Mouse (Mus musculus) left cerebral cortex, adult 2 months (tissue): ENCODE measurements around the gene Acbd4. TPM values are rescaled to one million over a fixed set of nuclear protein-coding genes. Genes with fewer than 3 reads are reported as not detected.

Source experiments
- DNase-seq, 2 experiments: peaks; one replicate each; pipeline ENCODE4 v3.0.0; 2021 to 2022; ENCODE audit warnings: low spot score in 2 of 2, mixed read lengths in 1 of 2; ENCODE audit errors: extremely low spot score in 1 of 2
- H3K27ac ChIP-seq: fragments of 200-600 bp; 2 replicates; pipeline ENCODE4 v1.8.1; 2022
- H3K4me3 ChIP-seq: fragments of 200-600 bp; 2 replicates; pipeline ENCODE4 v1.8.1; 2022
- CTCF ChIP-seq: fragments of 200-600 bp; IDR thresholded peaks from 2 replicates; pipeline ENCODE4 v1.8.1; 2022; ENCODE audit warnings: antibody characterized with exemption, mild to moderate bottlenecking, moderate library complexity
- intact Hi-C: fragments of 180-260 bp; cut with DNase I; formaldehyde crosslinking; loops from one replicate; pipeline ENCODE4 v1.15.1; 2025
- total RNA-seq, 2 experiments: library from RNA; stranded (reverse); gene quantifications; 2 replicates each; pipeline ENCODE4 v1.2.3; 2021

The Acbd4 gene
- total RNA-seq, 2 experiments from 2014 or later: 72.3 to 88.2 TPM

DNA sequence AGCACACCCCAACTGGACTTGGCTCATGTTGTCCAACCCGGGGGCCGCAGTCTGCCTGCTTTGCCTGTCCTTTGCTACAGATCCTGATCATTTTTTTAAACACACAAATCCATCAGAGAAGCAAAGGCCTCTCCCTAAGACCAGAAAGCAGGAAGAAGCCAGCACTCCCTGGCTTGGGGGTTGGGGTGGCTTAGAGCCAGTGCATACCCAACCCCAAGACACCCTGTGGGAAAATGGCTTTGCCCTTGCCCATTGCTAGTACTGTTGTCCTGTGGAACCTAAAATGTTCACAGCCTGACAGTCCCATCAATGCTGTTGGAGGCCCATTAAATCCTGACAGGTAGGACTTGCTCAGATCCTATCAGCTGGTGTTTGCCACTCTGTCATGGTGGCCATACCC, 31.8 kb upstream of the Acbd4 start:
- DNase-seq: no peak
- TF ChIP-seq CTCF: no peak
- intact Hi-C loops: no loop called here
- no peak overlapping the region for H3K27ac ChIP-seq
- no peak overlapping the region for H3K4me3 ChIP-seq

DNA sequence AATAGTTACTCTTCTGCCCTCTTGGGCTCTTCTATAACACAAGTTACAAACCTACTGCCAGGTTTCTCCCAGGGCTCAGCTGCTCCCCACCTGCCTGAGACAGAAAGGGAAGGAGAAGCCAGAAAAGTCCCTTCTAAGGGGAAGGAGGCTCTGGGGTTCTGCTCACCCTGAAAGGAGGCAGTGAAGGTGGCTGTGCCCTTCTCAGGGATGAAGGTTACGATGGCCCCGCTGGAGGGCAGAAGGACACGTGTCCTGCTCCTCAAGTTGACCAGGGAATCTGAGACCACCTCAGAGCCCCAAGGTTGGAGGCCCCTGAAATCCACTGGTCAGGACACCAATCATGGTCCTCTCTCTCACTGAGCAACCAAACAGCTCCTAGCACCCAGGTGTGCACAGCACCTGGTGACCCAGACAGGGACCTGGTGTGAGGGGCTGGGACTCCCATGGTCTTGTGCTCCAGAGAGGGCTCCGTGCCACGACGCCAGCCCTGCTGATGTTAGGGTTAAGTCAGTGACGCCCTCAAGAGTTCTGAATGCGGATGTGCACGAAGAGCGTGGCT, 31.1 kb upstream of the Acbd4 start:
- intact Hi-C loops: no loop called here
- no peak for DNase-seq
- Histone ChIP-seq H3K4me3 (no peak overlapping the region), H3K27ac (no peak overlapping the region)
- no peak for TF ChIP-seq CTCF

DNA sequence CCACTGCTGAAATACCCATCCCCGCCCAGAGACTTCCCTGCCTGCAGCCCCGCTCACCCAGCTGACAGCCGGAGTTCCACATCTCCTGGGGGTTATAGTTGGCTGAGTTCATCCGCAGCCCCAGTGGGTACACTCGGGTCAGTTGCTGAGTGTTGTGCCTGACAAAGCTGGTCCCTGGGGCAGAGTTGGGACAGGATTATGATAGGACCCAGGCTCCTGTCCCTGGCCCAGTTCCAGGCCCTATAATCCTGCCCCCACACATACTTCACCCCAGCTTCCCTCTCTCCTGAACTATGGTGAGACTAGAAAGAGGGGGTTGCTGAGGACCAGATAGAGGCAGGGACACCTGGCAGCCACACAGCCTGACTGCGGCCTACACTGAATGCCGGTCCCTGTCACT, 27.8 kb upstream of the Acbd4 start:
- TF ChIP-seq CTCF: no peak
- Histone ChIP-seq H3K27ac (no peak overlapping the region), H3K4me3 (no peak overlapping the region)
- intact Hi-C loops: no loop called here
- no peak for DNase-seq

DNA sequence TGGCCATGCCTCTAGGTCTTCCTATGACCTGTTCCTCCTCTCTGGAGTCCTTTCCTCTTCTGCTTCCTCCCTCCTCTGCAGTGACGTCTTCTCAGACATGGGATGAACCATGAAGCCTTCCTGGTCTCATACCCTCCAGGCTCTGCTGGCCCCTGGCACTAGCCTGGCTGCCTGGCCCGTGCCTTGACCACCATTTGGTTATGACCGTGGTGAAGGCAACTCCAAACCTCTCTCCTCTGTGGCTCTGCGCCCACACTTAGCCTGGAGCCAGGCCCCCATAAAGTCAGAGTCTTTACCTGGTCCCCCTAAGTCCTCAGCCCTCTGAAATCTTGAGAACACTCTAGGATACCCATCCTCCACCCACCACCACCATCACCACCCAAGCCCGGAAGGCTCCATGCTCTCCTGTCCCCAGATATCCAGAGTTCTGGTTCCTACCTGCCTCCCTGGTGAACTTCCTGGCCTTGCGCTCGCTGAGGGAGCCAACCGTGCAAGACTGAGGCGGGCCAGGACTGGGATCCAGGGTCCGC, 27.3 kb upstream of the Acbd4 start:
- intact Hi-C loops: no loop called here
- TF ChIP-seq CTCF: no peak
- H3K4me3 ChIP-seq: no peak overlapping the region
- no peak overlapping the region for H3K27ac ChIP-seq
- DNase-seq: no peak

DNA sequence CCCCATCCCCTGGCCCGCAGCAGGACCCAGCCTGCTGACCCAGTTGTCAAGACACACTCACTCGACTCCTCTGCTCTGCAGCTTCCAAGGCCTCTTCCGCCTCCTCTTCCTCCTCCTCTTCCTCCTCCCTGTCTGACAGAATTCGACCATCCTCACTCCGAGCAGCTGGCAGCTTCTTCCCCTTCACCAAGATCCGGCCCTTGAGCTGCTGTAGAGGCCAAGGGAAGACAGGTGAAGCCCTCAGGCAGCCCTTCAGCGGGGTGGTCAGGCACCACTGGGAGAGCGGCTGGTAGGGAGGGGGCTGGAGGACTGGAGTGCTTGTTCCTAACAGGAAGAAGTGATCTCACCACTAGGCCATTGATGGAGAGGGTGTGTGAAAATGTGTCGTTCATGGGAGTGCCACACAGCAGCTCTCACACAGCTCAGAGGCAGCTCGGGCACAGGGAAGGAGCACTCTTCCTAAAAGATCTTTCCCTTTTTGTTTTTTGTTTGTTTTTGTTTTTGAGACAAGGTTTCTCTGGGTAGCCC, 26.6 kb upstream of the Acbd4 start:
- Histone ChIP-seq H3K4me3 (no peak overlapping the region), H3K27ac (peak overlapping the region; percentile 47; the same call in 1 of the 2 replicates)
- DNase-seq: no peak
- no peak for TF ChIP-seq CTCF
- intact Hi-C loops: no loop called here

DNA sequence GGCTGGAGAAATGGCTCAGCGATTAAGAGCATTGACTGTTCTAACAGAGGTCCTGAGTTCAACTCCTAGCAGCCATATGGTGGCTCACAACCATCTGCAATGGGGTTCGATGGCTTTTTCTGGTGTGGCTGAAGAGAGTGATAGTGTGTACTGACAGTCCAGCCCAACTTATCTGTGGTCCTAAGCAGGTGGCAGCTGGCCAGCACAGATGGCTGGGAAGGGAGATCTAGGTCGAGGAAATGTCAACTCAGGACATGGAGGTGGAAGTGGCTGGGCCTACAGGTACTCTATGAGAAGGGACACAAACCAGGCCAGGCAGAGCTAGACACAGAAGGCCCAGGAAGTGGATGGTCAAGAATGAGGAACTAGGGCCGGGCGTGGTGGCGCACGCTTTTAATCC, 25.5 kb upstream of the Acbd4 start:
- no peak for TF ChIP-seq CTCF
- no peak for DNase-seq
- no peak overlapping the region for H3K4me3 ChIP-seq
- no peak overlapping the region for H3K27ac ChIP-seq
- intact Hi-C loops: no loop called here

DNA sequence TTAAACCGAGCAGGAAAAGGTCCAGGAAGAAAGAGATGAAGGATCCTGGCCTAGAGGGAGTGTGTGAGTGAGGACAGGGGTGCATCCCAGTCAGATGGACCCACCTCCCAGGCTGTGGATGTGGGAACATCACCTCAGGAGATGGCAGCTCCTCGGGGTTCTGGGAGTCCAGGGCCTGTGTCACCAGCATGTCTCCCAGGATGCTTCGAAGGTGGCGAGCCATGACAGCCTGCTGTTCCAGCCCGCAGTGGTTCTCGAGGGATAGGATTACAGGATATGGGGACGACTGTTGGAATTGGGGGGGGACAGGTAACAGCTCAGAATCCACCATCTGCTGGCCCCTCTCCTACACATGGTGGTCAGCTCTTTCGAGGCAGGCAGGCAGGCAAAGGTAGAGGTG, 24.9 kb upstream of the Acbd4 start:
- DNase-seq: no peak
- no peak overlapping the region for H3K4me3 ChIP-seq
- H3K27ac ChIP-seq: no peak overlapping the region
- intact Hi-C loops: no loop called here
- no peak for TF ChIP-seq CTCF

DNA sequence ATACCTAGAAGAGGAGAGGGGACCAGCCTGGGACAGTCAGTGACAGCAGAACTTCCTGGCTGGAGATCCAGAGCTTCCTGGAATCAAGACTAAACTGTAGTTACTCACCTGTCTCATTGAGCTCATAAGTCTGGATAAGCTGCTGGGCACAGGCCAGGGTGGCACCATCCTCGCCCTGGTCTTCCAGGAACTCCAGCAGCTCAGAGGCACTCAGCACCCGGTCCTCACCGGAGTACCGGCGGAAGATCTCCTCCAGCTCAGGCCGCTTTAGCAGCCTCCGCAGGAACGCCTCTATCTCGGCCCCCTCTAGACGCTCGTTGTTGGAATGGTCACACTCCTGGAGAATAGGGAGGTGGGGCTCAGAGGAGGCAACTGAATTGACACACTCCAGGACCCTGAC, 23.4 kb upstream of the Acbd4 start:
- Histone ChIP-seq H3K27ac (no peak overlapping the region), H3K4me3 (no peak overlapping the region)
- intact Hi-C loops: no loop called here
- TF ChIP-seq CTCF: no peak
- DNase-seq: no peak

DNA sequence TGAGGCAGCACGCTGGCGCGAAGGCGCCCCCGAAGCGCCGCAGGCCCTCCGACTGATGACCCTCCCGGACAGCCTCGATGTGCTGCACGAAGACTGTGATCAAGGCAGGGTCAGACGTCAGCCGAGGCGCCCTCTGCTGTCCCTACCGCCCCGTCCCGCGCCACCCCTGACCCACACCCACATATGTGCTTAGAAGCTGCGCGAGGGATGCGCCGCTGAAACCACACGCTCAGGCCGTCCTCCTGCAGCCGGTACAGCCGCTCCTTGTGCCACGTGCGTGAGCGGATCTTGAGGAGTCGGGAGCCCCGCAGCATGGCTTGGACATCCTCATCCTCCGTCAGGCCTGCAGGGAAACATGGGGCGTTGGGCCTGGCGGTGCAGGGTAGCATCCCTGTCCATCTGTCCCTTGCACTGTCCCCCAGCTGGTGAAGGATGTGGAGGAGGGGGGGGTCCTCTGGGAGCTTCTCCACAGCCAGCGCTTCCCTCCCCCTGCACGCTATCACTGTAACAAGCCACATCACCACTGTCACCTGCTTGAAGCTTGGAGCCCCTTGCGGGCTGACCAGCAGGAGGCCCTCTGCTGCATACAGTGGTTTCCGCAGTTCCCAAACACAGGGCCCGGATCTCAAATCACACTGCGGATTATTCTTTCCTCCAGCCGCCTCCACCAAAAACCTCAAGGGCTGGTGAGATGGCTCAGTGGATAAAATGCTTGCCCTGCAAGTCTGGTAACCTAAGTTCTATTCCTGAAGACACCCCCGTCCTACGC, 21.0 kb upstream of the Acbd4 start:
- intact Hi-C loops: no loop called here
- DNase-seq: no peak

DNA sequence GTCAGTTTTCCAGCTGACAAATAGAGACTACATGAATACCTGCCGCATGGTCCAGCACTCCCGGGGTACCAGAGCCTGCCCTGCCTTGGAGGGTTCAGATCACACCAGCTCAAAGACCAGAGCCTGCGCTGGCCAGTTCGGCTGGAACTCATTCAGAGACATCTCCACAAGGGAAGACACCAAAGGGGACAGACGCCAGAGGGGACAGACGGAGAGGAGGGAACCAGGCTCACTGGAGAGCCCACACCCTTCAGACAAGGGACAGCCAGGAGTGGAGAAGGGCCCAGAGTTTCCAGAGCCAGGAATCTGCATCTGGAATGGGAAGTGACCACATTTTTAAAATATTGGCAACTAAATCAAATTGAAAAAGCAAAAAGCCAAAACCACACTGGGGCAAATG, 19.9 kb upstream of the Acbd4 start:
- intact Hi-C loops: no loop called here
- no peak for DNase-seq
- no peak overlapping the region for H3K4me3 ChIP-seq
- TF ChIP-seq CTCF: no peak
- no peak overlapping the region for H3K27ac ChIP-seq

More for the DNA sequence above, 21.0 kb upstream of the Acbd4 start:
- Histone ChIP-seq H3K4me3 (no peak overlapping the region), H3K27ac (peak overlapping the region; percentile 61)
- peak; percentile 9; the same call in 1 of the 2 replicates for TF ChIP-seq CTCF

DNA sequence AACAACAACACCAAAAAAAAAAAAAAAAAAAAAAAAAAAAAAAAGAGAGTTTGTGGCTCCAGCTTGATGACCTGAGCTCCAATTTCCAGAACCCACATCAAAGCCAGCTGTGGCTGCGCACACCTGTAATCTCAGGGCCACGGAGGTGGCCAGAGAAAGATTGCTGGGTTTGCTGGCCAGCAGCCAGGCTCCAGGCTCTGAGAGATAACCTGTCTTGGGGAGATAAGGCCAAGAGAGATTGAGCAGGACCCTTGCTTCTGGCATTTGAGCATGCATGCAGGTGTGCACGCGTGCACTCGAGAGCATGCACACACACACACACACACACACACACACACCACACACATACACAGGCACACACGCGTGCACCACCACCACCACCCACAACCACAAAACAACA, 8.2 kb upstream of the Acbd4 start:
- intact Hi-C loops: no loop called here
- no peak for DNase-seq
- Histone ChIP-seq H3K27ac (no peak overlapping the region), H3K4me3 (no peak overlapping the region)
- no peak for TF ChIP-seq CTCF
